In genomic region chr13:105442576-105442975, GRCm38 (mm10) we compare ENCODE assay signal across 9 mouse cellular contexts. TPM values are rescaled to one million over a fixed set of nuclear protein-coding genes. Genes with fewer than 3 reads are reported as not detected.
DNase-seq lines count a peak whose midpoint lies in the region; ATAC-seq and TF ChIP-seq lines count a peak whose summit lies in the region.
"Had no signal": no experiment of that assay in that cellular context is flagged by ENCODE, and none has a peak within 500 bp of the region (broad histone marks: within the 10 kb centered on the region; RNA-seq: fewer than 3 reads in every experiment).

No protein-coding gene starts in this region.

- intact Hi-C loops in gastrocnemius, adult 2 months (cut with DNase I): no loop called here
- intact Hi-C loops in gastrocnemius, postnatal 36 days (cut with DNase I): no loop called here

- H3K4me3 ChIP-seq in gastrocnemius, adult 2 months: no peak overlapping the region
- no peak overlapping the region for H3K4me3 ChIP-seq in forebrain, embryonic 14.5 days (ENCODE audit: low read depth, low read length)
- H3K4me3 ChIP-seq: liver, embryonic 13.5 days had no signal

- H3K4me2 ChIP-seq in forebrain, embryonic 14.5 days (ENCODE audit: low read length): no peak overlapping the region
- H3K4me2 ChIP-seq: liver, embryonic 13.5 days had no signal

- TF ChIP-seq CTCF in gastrocnemius, adult 2 months (IDR thresholded peaks at IDR 0.05): peak; percentile 36

- no peak overlapping the region for H3K9ac ChIP-seq in forebrain, embryonic 14.5 days (ENCODE audit: low read length)
- H3K9ac ChIP-seq: liver, embryonic 13.5 days had no signal

- DNase-seq in gastrocnemius, adult 2 months: no peak
- DNase-seq in gastrocnemius, postnatal 36 days: no peak
- peak; percentile 66 for DNase-seq in 416B (ENCODE audit: low read depth)
- DNase-seq in adrenal gland, postnatal 4 days (ENCODE audit: low spot score in 2 of 2): peak; percentile 6 to 23
- peak; percentile 85 for DNase-seq in forebrain, embryonic 14.5 days (ENCODE audit: low spot score)
- peak; percentile 30 to 66 for DNase-seq in layer of hippocampus, adult 8-10 months (ENCODE audit: low spot score in 2 of 2)
- peak; percentile 40 for DNase-seq in right cerebral cortex, postnatal 25 days
- DNase-seq: liver, embryonic 13.5 days had no signal

- H3K9me3 ChIP-seq in forebrain, embryonic 14.5 days (replicated peaks; ENCODE audit: control insufficient read depth, low read length): no peaks in the 10 kb centered on the region
- H3K9me3 ChIP-seq: liver, embryonic 13.5 days had no signal

- peak; percentile 63; the same call in 1 of the 2 replicates for ATAC-seq in forebrain, embryonic 14.5 days
- ATAC-seq in megakaryocyte progenitor cell, adult 5-6 weeks (replicated peaks; ENCODE audit: poor library complexity): peak; percentile 95

- 3% methylated on average over 6 of the region's 6 CpGs for WGBS in forebrain, embryonic 14.5 days

- H3K36me3 ChIP-seq in forebrain, embryonic 14.5 days (ENCODE audit: control insufficient read depth, insufficient read depth, low read length): no peaks in the 10 kb centered on the region
- H3K36me3 ChIP-seq: liver, embryonic 13.5 days had no signal

- peaks cover 29% of the 10 kb centered on the region for H3K27me3 ChIP-seq in forebrain, embryonic 14.5 days (replicated peaks; ENCODE audit: control insufficient read depth, insufficient read depth, low read length)

- peaks cover 8% of the 10 kb centered on the region; the same call in 1 of the 2 replicates for H3K4me1 ChIP-seq in forebrain, embryonic 14.5 days (ENCODE audit: control insufficient read depth, insufficient read depth, low read length)
- H3K4me1 ChIP-seq: liver, embryonic 13.5 days had no signal

- no peak overlapping the region for H3K27ac ChIP-seq in gastrocnemius, adult 2 months
- H3K27ac ChIP-seq in forebrain, embryonic 14.5 days (ENCODE audit: low read depth, low read length): no peak overlapping the region
- H3K27ac ChIP-seq: liver, embryonic 13.5 days had no signal

RNA-seq across cellular contexts. Expression of gene Htr1a, which starts 0.9 kb away (rescaled TPM):
- not detected for total RNA-seq in gastrocnemius, adult 2 months (2021)
- not detected for total RNA-seq in gastrocnemius, postnatal 36 days (2021)
- total RNA-seq in adrenal gland, postnatal 4 days (2021): under 1 TPM in 1 of 2 experiments, not detected in 1; 0.06 TPM
- polyA plus RNA-seq in forebrain, embryonic 14.5 days (2014; fragmentation: Nextera tagmentation; extraction: Ambion mirVana): 0.62 and 1.3 TPM in 2 replicates
- total RNA-seq in layer of hippocampus, adult 8-10 months (2022): 10 to 100 TPM; 22.7 to 39.0 (median 31.3) TPM
- not detected in 2 replicates for total RNA-seq in megakaryocyte progenitor cell, adult 5-6 weeks (2015)
- not detected in 2 replicates for total RNA-seq in megakaryocyte progenitor cell, adult 5-6 weeks (2017)
- polyA plus RNA-seq: liver, embryonic 13.5 days had no signal

Comparison
In these comparisons a context has a peak if more than half of its experiments do, and no peak if none do; other contexts are left out.
1. DNase-seq: peak in 416B (single experiment), adrenal gland, postnatal 4 days (2 of 2), forebrain, embryonic 14.5 days (single experiment), layer of hippocampus, adult 8-10 months (2 of 2) and right cerebral cortex, postnatal 25 days (single experiment); none in gastrocnemius, adult 2 months (single experiment) and gastrocnemius, postnatal 36 days (0 of 2).
2. RNA of gene Htr1a, which starts 0.9 kb away (total RNA-seq): 22.7 to 39.0 TPM in layer of hippocampus, adult 8-10 months; 0.06 TPM in adrenal gland, postnatal 4 days, not detected in gastrocnemius, adult 2 months, not detected in gastrocnemius, postnatal 36 days and not detected in megakaryocyte progenitor cell, adult 5-6 weeks; every median in the first group is over 10 times any median in the second.